Mouse (Mus musculus) heart, adult 2 months (tissue): ENCODE results near the gene Gm8126. TPM values are rescaled to one million over a fixed set of nuclear protein-coding genes. Genes with fewer than 3 reads are reported as not detected.
"Not testable (repeated sequence)": the region's sequence is repeated elsewhere in the genome, so short reads cannot be mapped to it uniquely, and the experiment has no call there.

Source experiments
- DNase-seq, 2 experiments: peaks; one replicate each; pipeline ENCODE4 v3.0.0; 2021
- H3K27ac ChIP-seq: fragments of 200-600 bp; 2 replicates; pipeline ENCODE4 v1.8.1; 2022
- H3K27me3 ChIP-seq: fragments of 200-500 bp; 2 replicates; pipeline ENCODE4 v1.6.1; 2012; ENCODE audit warnings: mild to moderate bottlenecking, low read length, inconsistent platforms, mixed read lengths; ENCODE audit not compliant: control insufficient read depth, insufficient read depth
- H3K36me3 ChIP-seq: fragments of 200-500 bp; 2 replicates; pipeline ENCODE4 v1.6.1; 2012; ENCODE audit warnings: low read length, inconsistent platforms; ENCODE audit not compliant: control insufficient read depth, insufficient read depth
- H3K4me1 ChIP-seq: fragments of 200-500 bp; 2 replicates; pipeline ENCODE4 v1.6.1; 2011; ENCODE audit warnings: low read length; ENCODE audit not compliant: control insufficient read depth, insufficient read depth
- H3K4me3 ChIP-seq: fragments of 200-600 bp; 2 replicates; pipeline ENCODE4 v1.8.1; 2022
- H3K79me2 ChIP-seq: fragments of 200-500 bp; replicated peaks from 2 replicates; pipeline ENCODE4 v1.6.1; 2012; ENCODE audit warnings: mild to moderate bottlenecking, inconsistent platforms, low read length, moderate library complexity, mixed read lengths; ENCODE audit not compliant: control insufficient read depth, insufficient read depth
- H3K9ac ChIP-seq: fragments of 200-500 bp; 2 replicates; pipeline ENCODE4 v1.6.1; 2012; ENCODE audit warnings: low read depth, mild to moderate bottlenecking, control low read depth, inconsistent platforms, low read length, mixed read lengths
- WGBS: fragments of 180-500 bp; shearing (Covaris S2); methylation state at CpG from one replicate; pipeline ENCODE4 v1.1.7; 2018; 5-methylcytosine and 5-hydroxymethylcytosine counted together
- intact Hi-C: fragments of 180-260 bp; cut with DNase I; formaldehyde crosslinking; loops from one replicate; pipeline ENCODE4 v1.15.1; 2025
- polyA plus RNA-seq: library from polyadenylated mRNA; depleted of rRNA; stranded (reverse); fragments of >200 nt; gene quantifications from 2 replicates; pipeline ENCODE4 v1.2.3, GENCODE M21; 2012; rRNA removed
- total RNA-seq, 2 experiments: library from RNA; stranded (reverse); gene quantifications; 2 replicates each; pipeline ENCODE4 v1.2.3; 2021

Gene Gm8126
- total and polyA plus RNA-seq, 3 experiments = not detected

- DNase-seq = peak in 1 of 2 experiments; percentile 47
- H3K36me3 ChIP-seq, intact Hi-C loops, H3K27me3 ChIP-seq, H3K27ac ChIP-seq, H3K4me1 ChIP-seq, H3K9ac ChIP-seq, H3K79me2 ChIP-seq, H3K4me3 ChIP-seq: not testable (repeated sequence)
- WGBS = 67% methylated on average over 8 of the region's 8 CpGs
Measured at GRCm38 (mm10) chr14:43274986-43275511, 16.6 kb downstream of the Gm8126 start, which contains the start of gene Gm9732. Gene Gm9732, plus strand, starts transcription at chr14:43275036.

- DNase-seq, H3K27me3 ChIP-seq, H3K4me3 ChIP-seq, H3K79me2 ChIP-seq, H3K4me1 ChIP-seq, H3K9ac ChIP-seq, H3K36me3 ChIP-seq, intact Hi-C loops, H3K27ac ChIP-seq: not testable (repeated sequence)
- WGBS = 68% methylated on average over 1 of the region's 1 CpGs
Measured at GRCm38 (mm10) chr14:43275752-43276151, 17.3 kb downstream of the Gm8126 start.

- H3K27me3 ChIP-seq, H3K4me3 ChIP-seq, H3K9ac ChIP-seq, H3K79me2 ChIP-seq, intact Hi-C loops, DNase-seq, H3K4me1 ChIP-seq, H3K36me3 ChIP-seq, H3K27ac ChIP-seq: not testable (repeated sequence)
- WGBS = 42% methylated on average over 2 of the region's 2 CpGs
Measured at GRCm38 (mm10) chr14:43277468-43277867, 19.0 kb downstream of the Gm8126 start.

GRCm38 (mm10) chr14:43278146-43278545 is 19.7 kb downstream of the Gm8126 start:
- H3K9ac ChIP-seq, H3K27me3 ChIP-seq, DNase-seq, H3K4me1 ChIP-seq, intact Hi-C loops, H3K36me3 ChIP-seq, H3K27ac ChIP-seq, H3K4me3 ChIP-seq, H3K79me2 ChIP-seq: not testable (repeated sequence)
- WGBS = 47% methylated on average over 4 of the region's 4 CpGs

- H3K4me1 ChIP-seq, H3K36me3 ChIP-seq, DNase-seq, H3K27me3 ChIP-seq, H3K4me3 ChIP-seq, H3K9ac ChIP-seq, intact Hi-C loops, H3K79me2 ChIP-seq, H3K27ac ChIP-seq: not testable (repeated sequence)
- 85% methylated on average over 3 of the region's 3 CpGs for WGBS
Measured at GRCm38 (mm10) chr14:43278681-43279080, 20.2 kb downstream of the Gm8126 start.

GRCm38 (mm10) chr14:43293503-43293902 is 35.1 kb downstream of the Gm8126 start, which contains the start of gene Gm8127:
Gene Gm8127, minus strand, starts transcription at chr14:43293832.
- 62% methylated on average over 3 of the region's 3 CpGs for WGBS
- H3K79me2 ChIP-seq, intact Hi-C loops, H3K27me3 ChIP-seq, H3K4me3 ChIP-seq, DNase-seq, H3K27ac ChIP-seq, H3K9ac ChIP-seq, H3K4me1 ChIP-seq, H3K36me3 ChIP-seq: not testable (repeated sequence)

Other genes with a start within 250 kb of the Gm8126 start
- gene Gm10376, start 243.0 kb upstream of the Gm8126 start, total RNA-seq = not detected
- not detected in 2 replicates for gene Gm10376, start 243.0 kb upstream of the Gm8126 start, polyA plus RNA-seq
- gene Gm8094, start 182.0 kb upstream of the Gm8126 start, total RNA-seq = not detected
- gene Gm8094, start 182.0 kb upstream of the Gm8126 start, polyA plus RNA-seq = not detected in 2 replicates
- gene Gm8104, start 158.0 kb upstream of the Gm8126 start, total RNA-seq = not detected
- not detected in 2 replicates for gene Gm8104, start 158.0 kb upstream of the Gm8126 start, polyA plus RNA-seq
- not detected for gene Gm7233, start 78.8 kb upstream of the Gm8126 start, total RNA-seq
- not detected in 2 replicates for gene Gm7233, start 78.8 kb upstream of the Gm8126 start, polyA plus RNA-seq
- gene Gm8122, start 23.3 kb upstream of the Gm8126 start, total RNA-seq = not detected
- gene Gm8122, start 23.3 kb upstream of the Gm8126 start, polyA plus RNA-seq = not detected in 2 replicates
- not detected for gene Gm9732, start 16.4 kb downstream of the Gm8126 start, total RNA-seq
- not detected in 2 replicates for gene Gm9732, start 16.4 kb downstream of the Gm8126 start, polyA plus RNA-seq
- not detected for gene Gm8127, start 35.2 kb downstream of the Gm8126 start, total RNA-seq
- gene Gm8127, start 35.2 kb downstream of the Gm8126 start, polyA plus RNA-seq = not detected in 2 replicates
- gene 1700001F09Rik, start 89.2 kb downstream of the Gm8126 start, total RNA-seq = not detected
- not detected in 2 replicates for gene 1700001F09Rik, start 89.2 kb downstream of the Gm8126 start, polyA plus RNA-seq
- not detected for gene Gm8138, start 157.7 kb downstream of the Gm8126 start, total RNA-seq
- not detected in 2 replicates for gene Gm8138, start 157.7 kb downstream of the Gm8126 start, polyA plus RNA-seq